Mouse (Mus musculus): ENCODE data around the gene Tcf7.
"Not testable (repeated sequence)": the region's sequence is repeated elsewhere in the genome, so short reads cannot be mapped to it uniquely, and the experiment has no call there.

The Tcf7 gene

DNA sequence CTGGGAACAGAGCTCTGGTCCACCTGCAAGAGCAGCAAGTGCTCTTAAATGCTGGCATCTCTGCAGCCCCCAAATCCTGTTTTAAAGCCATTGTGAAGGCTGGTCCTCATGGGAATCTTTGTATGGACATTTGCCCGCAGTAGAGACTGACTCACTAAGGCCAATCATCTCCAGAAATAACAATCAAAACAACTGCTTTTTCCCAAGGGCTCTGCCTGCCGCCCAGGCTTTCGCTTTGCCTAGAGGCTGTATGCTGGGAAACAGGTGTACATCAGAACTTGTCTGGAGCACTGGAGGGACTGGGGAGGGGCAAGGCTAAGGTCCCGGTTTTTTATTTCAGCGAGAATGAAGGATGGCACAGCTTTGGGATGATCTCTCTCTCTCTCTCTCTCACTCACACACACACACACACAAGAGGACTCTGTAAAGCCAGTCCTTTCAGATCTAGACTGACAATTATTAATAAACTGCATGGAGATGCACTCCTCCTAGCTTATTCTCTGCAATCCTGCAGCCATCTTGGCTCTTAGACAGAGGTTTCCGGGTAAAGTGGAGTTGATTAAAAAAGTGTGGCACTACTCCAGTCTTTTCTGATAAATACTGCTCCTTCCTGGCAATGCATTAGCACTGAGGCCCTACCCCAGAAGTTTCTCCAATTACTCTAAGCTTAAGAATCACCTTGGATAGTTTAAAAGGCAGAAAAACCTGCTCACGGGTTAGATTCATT lies 53.9 kb downstream of the Tcf7 start:
- in situ Hi-C loops (cut with MboI; ENCODE audit: low sequenced_read_pairs) = no loop called here

DNA sequence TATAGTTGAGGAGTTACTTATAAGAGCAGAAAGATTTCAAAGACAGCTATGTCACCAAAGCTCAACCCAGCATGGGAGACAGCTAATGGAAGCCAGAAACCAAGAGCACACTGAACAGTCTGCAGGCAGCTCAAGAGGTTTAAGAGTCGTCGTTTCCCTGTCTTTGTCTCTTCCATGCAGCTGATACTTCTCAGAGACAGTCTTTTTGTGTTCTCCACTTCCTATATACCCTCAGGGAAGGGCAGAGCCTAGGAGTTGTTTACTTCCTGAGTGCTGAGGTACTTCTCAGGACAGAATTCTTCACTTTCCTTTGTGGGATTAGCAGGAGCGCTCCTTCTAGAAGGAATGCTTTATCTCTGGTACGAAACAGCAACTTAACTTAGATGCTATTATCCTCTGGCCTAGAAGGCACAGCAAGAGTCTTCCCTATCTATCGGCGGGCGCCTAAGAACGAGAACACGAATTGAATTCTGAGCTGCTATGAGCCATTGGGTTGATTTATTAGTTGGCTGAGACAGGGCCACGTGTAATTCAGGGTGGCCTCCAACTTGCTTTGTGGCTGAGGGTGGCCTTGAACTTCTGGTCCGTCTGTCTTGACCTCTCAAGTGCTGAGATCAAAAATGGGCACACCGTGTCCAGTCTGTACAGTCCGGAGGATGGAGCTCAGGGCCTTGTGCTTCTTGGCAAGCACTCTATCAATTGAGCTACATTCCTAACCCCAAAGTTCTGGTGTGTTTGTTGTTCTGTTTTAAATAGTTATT lies 55.2 kb downstream of the Tcf7 start:
- in situ Hi-C loops (cut with MboI; ENCODE audit: low sequenced_read_pairs) = no loop called here

DNA sequence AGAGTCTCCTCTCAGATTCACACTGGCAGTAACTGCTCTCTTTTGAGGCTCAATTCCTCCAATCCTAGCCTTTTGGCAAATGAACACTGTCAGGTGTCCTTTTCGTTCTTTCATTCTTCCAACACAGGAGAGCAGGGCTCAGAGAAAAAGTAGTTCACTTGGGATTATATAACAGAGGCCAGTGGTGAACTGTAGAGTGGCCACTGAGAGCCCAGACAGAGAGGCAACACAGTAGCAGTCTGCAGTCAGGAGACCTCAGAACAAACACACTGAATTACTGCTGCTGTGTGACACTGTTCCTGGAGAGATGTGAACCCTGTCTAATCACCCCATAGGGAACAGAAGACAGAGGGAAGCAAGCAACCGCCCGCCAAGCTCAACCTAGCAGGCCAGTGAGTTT lies 55.8 kb downstream of the Tcf7 start:
- in situ Hi-C loops (cut with MboI; ENCODE audit: low sequenced_read_pairs) = no loop called here

DNA sequence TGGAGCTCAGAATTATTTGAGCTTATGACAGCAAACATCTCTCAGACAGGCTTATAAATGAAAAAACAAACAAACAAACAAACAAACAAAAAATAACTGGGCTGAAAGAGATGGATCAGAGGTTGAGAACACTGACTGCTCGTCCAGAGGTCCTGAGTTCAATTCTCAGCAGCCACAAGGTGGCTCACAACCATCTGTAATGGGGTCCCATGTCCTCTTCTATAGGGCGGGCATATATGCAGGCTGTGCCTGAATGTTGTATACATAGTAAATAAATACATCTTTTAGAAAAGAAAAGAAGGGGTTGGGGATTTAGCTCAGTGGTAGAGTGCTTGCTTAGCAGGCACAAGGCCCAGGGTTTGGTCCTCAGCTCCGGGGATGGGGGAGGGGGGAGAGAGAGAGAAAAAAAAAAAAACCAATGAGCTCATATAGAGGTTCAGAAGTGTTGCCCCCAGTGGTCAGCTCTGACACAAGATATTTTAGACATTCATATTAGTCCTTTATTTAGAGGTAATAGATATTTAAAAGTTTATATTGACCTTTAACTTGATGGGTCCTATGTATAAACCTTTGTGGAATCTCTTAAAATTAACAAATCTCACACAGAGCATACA lies 56.7 kb downstream of the Tcf7 start:
- in situ Hi-C loops (cut with MboI; ENCODE audit: low sequenced_read_pairs) = no loop called here

DNA sequence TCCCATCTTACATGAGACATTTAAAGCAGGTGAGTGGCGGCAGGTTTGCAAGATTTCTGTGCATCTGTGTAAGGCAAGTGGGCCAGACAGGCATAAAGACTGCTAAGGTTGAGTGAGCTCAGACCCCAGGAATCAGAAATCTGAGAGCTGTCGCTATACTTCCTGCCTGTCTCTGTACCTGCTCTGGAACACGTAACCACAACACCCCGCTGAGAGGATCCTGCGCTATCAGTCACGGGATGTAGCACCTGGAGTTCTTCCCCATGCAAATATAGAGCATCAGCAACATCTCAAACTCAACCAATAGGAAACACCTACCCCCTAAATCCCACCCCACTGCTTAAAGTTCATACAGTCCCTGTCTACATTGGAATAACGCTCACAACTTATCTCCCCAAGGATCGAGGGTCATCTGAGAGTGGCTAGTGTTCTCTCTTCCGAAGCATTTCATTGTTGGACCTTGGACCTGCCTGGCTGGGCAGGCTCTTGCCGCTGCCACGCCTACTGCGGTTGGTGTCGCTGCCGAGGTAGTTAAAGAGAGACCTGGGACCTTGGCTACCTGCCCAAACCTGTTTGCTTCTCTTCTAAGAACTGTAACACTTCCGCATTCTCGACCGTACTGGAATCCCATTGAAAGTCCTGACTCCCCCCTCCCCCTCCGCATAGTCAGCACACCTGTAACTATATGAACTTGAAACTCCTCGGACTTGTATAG lies 58.7 kb downstream of the Tcf7 start:
- in situ Hi-C loops (cut with MboI; ENCODE audit: low sequenced_read_pairs) = no loop called here

DNA sequence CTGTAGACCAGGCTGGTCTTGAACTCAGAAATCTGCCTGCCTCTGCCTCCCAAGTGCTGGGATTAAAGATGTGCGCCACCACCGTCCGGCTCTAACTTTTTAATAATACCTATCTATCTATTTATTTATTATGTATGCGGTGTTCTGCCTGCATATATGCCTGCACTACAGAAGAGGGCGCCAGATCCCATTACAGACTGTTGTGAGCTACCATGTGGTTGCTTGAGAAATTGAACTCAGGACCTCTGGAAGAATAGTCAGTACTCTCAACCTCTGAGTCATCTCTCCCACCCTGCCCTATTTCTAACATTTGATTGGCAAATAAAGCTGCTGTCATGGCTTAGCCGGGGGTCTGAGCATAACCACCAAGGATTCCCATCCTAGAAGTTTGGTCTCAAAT lies 59.9 kb downstream of the Tcf7 start:
- in situ Hi-C loops (cut with MboI; ENCODE audit: low sequenced_read_pairs) = no loop called here

DNA sequence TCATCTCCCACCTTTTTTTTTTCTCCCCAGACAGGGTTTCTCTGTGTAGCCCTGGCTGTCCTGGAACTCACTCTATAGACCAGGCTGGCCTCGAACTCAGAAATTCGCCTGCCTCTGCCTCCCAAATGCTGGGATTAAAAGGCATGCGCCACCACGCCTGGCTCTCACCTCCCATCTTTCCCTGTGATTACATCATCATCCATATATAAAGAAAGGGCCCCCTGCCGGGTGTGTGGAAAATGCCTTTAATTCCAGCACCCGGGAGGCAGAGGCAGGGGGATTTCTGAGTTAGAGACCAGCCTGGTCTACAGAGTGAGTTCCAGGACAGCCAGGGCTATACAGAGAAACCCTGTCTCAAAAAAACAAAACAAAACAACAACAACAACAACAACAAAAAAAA lies 60.9 kb downstream of the Tcf7 start:
- in situ Hi-C loops (cut with MboI; ENCODE audit: low sequenced_read_pairs) = not testable (repeated sequence)

DNA sequence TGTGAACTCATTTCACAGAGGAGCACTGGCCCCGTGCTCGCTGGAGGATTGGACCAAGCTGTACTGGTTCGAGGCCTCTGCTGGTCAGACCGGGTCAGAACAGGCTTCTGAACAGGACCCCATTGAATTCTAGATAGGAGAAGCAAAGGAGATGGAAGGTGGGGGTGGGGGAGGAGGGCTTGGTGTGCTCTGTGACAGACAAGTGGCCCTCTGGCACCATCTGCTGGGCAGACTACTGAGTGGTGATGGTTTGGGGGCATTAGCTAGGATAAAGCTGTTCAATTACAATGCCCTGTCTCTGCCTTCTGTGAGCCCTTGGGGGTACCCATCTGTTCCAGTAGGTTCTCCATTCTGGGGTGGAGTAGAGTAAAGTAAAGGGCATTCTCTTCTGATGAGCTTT lies 62.5 kb downstream of the Tcf7 start:
- in situ Hi-C loops (cut with MboI; ENCODE audit: low sequenced_read_pairs) = no loop called here

DNA sequence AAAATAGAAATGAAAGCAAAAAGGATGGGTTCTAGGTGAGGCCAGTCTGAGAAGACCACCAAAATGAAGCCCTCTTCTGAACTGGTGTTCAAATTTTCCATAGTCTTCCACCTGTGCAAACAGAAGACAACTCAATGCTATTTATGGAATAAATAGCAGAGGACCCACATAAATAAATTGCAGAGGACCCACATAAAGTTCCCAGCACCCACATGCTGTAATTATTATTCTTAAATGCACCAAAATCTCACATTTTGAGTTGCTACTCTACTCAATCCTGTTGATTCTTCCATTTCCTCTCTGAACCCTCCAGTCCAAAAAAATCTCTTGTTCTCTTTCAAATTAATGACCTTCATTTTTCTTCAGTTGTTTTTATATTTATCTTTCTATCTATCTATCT lies 68.9 kb downstream of the Tcf7 start, which contains the start of gene Olfr1371:
Olfr1371 (minus strand) TSS at position 101 of the 400 bp plus-strand sequence.
- in situ Hi-C loops (cut with MboI; ENCODE audit: low sequenced_read_pairs) = no loop called here

Measured in CH12F3 (cell line).